Mouse (Mus musculus) common myeloid progenitor, adult 5-6 weeks (primary cell): Measurements from ENCODE around the gene Entr1. TPM values are rescaled to one million over a fixed set of nuclear protein-coding genes. Genes with fewer than 3 reads are reported as not detected.
A peak's percentile ranks its signal among the peaks of the same experiment; 100 is the strongest.

Experiments used
- ATAC-seq: replicated peaks from 2 replicates; pipeline ENCODE4 v1.8.0; 2016; ENCODE audit warnings: low read depth, mild to moderate bottlenecking, moderate TSS enrichment, inconsistent platforms; ENCODE audit not compliant: poor library complexity, severe bottlenecking
- total RNA-seq: library from RNA; stranded (forward); fragments of 200-1000, 187-1606 nt; gene quantifications from 2 replicates; pipeline ENCODE4 v1.2.3, GENCODE M21; 2017

The Entr1 gene
- 32.6 and 33.2 TPM in 2 replicates for total RNA-seq

- peak; percentile 75 for ATAC-seq
Observed at GRCm38 (mm10) chr2:26389154-26389690, at the start of gene Entr1, which contains the start of gene Pmpca. Gene Entr1 (minus strand): TSS chr2:26389316. Gene Pmpca (plus strand): TSS chr2:26389339.

- no peak for ATAC-seq
Observed at GRCm38 (mm10) chr2:26438373-26438772, 49.3 kb upstream of the Entr1 start.

GRCm38 (mm10) chr2:26437221-26437620 is 48.1 kb upstream of the Entr1 start:
- no peak for ATAC-seq

- ATAC-seq = no peak
Observed at GRCm38 (mm10) chr2:26434791-26435572, 45.9 kb upstream of the Entr1 start.

- no peak for ATAC-seq
Observed at GRCm38 (mm10) chr2:26429851-26430250, 40.7 kb upstream of the Entr1 start.

- no peak for ATAC-seq
Observed at GRCm38 (mm10) chr2:26424541-26424940, 35.4 kb upstream of the Entr1 start.

- ATAC-seq = no peak
Observed at GRCm38 (mm10) chr2:26423086-26423485, 34.0 kb upstream of the Entr1 start.

- no peak for ATAC-seq
Observed at GRCm38 (mm10) chr2:26421969-26422368, 32.9 kb upstream of the Entr1 start.

GRCm38 (mm10) chr2:26418120-26418519 is 29.0 kb upstream of the Entr1 start:
- no peak for ATAC-seq

GRCm38 (mm10) chr2:26417066-26417465 is 27.9 kb upstream of the Entr1 start:
- ATAC-seq = no peak

- no peak for ATAC-seq
Observed at GRCm38 (mm10) chr2:26410931-26411411, 21.9 kb upstream of the Entr1 start.

GRCm38 (mm10) chr2:26410091-26410490 is 21.0 kb upstream of the Entr1 start:
- ATAC-seq = no peak

- ATAC-seq = no peak
Observed at GRCm38 (mm10) chr2:26409362-26409761, 20.2 kb upstream of the Entr1 start.

GRCm38 (mm10) chr2:26408515-26409356 is 19.6 kb upstream of the Entr1 start, which contains the start of gene Inpp5e:
Gene Inpp5e (minus strand): TSS chr2:26409203.
- ATAC-seq = peak; percentile 96

GRCm38 (mm10) chr2:26403306-26403705 is 14.2 kb upstream of the Entr1 start:
- ATAC-seq = no peak

GRCm38 (mm10) chr2:26402265-26402664 is 13.1 kb upstream of the Entr1 start:
- no peak for ATAC-seq

- no peak for ATAC-seq
Observed at GRCm38 (mm10) chr2:26401023-26401422, 11.9 kb upstream of the Entr1 start.

GRCm38 (mm10) chr2:26400296-26400695 is 11.2 kb upstream of the Entr1 start:
- ATAC-seq = no peak

GRCm38 (mm10) chr2:26399647-26400046 is 10.5 kb upstream of the Entr1 start:
- no peak for ATAC-seq

GRCm38 (mm10) chr2:26398978-26399377 is 9.9 kb upstream of the Entr1 start:
- no peak for ATAC-seq

GRCm38 (mm10) chr2:26391617-26392016 is 2.5 kb upstream of the Entr1 start:
- no peak for ATAC-seq
